Mouse (Mus musculus) bone marrow, adult 2 months (tissue): ENCODE data around the gene Olfr149.
"Not testable (repeated sequence)": the region's sequence is repeated elsewhere in the genome, so short reads cannot be mapped to it uniquely, and the experiment has no call there.

Experiments
- CTCF ChIP-seq: fragments of 200-500 bp; IDR thresholded peaks from 2 replicates; pipeline ENCODE4 v1.5.1; 2011; ENCODE audit warnings: low read length, control low read depth; ENCODE audit not compliant: control insufficient read depth, insufficient read depth
- POLR2A ChIP-seq: fragments of 200-500 bp; IDR thresholded peaks from 2 replicates; pipeline ENCODE4 v1.6.1; 2011; ENCODE audit warnings: low read depth, mild to moderate bottlenecking, control low read depth, low read length, borderline replicate concordance; ENCODE audit not compliant: control insufficient read depth

DNA sequence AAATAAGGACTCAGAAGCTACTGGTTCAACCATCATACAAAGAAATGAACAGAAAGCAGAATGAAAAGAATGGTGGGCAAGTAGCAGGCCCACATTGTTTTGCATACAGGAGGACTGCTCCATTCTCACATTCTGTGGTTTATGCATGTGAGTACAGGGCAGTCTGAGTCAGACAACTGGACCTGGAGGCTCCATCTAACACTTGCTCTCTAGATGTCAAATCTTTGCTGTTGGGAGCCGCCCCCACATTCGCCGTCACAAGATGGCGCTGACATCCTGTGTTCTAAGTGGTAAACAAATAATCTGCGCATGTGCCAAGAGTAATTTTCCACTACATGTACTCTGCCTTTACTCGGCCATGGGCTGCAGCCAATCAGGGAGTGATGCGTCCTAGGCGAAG lies 5.8 kb downstream of the Olfr149 start:
- TF ChIP-seq CTCF, POLR2A: not testable (repeated sequence)
